Mouse (Mus musculus): ENCODE results near the gene Irs1. TPM values are rescaled to one million over a fixed set of nuclear protein-coding genes. Genes with fewer than 3 reads are reported as not detected.

Irs1 gene
- total and polyA plus RNA-seq, 3 experiments: not detected

GRCm38 (mm10) chr1:82287776-82288325 is 3.4 kb downstream of the Irs1 start:
- in situ Hi-C loops (cut with MboI; ENCODE audit: low pct_ligation_motif_present, low pct_unique_long_range_greater_than_20kb, low sequenced_read_pairs) (loop anchor here (25.0 kb wide), 1 partner anchor 976 kb away; no protein-coding TSS in a partner anchor), dilution Hi-C loops (cut with MboI; ENCODE audit: extremely low pct_ligation_motif_present, extremely low pct_unique_long_range_greater_than_20kb, low sequenced_read_pairs) (no loop called here)
- Histone ChIP-seq H3K36me3 (replicated peaks in 1 of 2; ENCODE audit: control insufficient read depth in 1 of 2, insufficient read depth in 1 of 2, low read length in 1 of 2) (no peaks in the 10 kb centered on the region), H3K9me3 (replicated peaks; ENCODE audit: low read length) (peaks cover 18% of the 10 kb centered on the region), H3K9ac (ENCODE audit: insufficient read depth, low read depth) (no peak overlapping the region), H3K4me1 (ENCODE audit: control insufficient read depth in 1 of 2, insufficient read depth in 2 of 2) (no peaks in the 10 kb centered on the region), H3K4me3 (replicated peaks in 1 of 3; ENCODE audit: low read depth in 2 of 3, low read length in 2 of 3, poor library complexity in 1 of 3) (no peak overlapping the region), H3K27ac (ENCODE audit: insufficient read depth, low read depth) (no peak overlapping the region), H3K79me2 (replicated peaks; ENCODE audit: control insufficient read depth, extremely low read depth, insufficient read depth, poor library complexity, severe bottlenecking) (no peaks in the 10 kb centered on the region), H3K27me3 (replicated peaks) (no peaks in the 10 kb centered on the region), H3K4me2 (ENCODE audit: insufficient read depth, low read depth, poor library complexity, severe bottlenecking) (no peak overlapping the region)
- no peak for TF ChIP-seq RCOR1 (conservative IDR thresholded peaks at IDR 0.05; ENCODE audit: low read depth, low read length)
- no peak for TF ChIP-seq HCFC1 (IDR thresholded peaks at IDR 0.05; ENCODE audit: low read depth, low read length)
- no peak for DNase-seq (ENCODE audit: extremely low read depth)

GRCm38 (mm10) chr1:82287052-82287775 is 4.0 kb downstream of the Irs1 start:
- no peak overlapping the region for H3K27ac ChIP-seq (ENCODE audit: insufficient read depth, low read depth)
- H3K27me3 ChIP-seq (replicated peaks): no peaks in the 10 kb centered on the region
- dilution Hi-C loops (cut with MboI; ENCODE audit: extremely low pct_ligation_motif_present, extremely low pct_unique_long_range_greater_than_20kb, low sequenced_read_pairs) (no loop called here), in situ Hi-C loops (cut with MboI; ENCODE audit: low pct_ligation_motif_present, low pct_unique_long_range_greater_than_20kb, low sequenced_read_pairs) (loop anchor here (25.0 kb wide), 1 partner anchor 975 kb away; no protein-coding TSS in a partner anchor)
- H3K36me3 ChIP-seq (replicated peaks in 1 of 2; ENCODE audit: control insufficient read depth in 1 of 2, insufficient read depth in 1 of 2, low read length in 1 of 2): no peaks in the 10 kb centered on the region
- no peak overlapping the region for H3K9ac ChIP-seq (ENCODE audit: insufficient read depth, low read depth)
- peaks cover 18% of the 10 kb centered on the region for H3K9me3 ChIP-seq (replicated peaks; ENCODE audit: low read length)
- H3K4me1 ChIP-seq (ENCODE audit: control insufficient read depth in 1 of 2, insufficient read depth in 2 of 2): no peaks in the 10 kb centered on the region
- TF ChIP-seq RAD21 (IDR thresholded peaks at IDR 0.05; ENCODE audit: low read depth, low read length) (no peak), SIN3A (IDR thresholded peaks at IDR 0.05; ENCODE audit: low read length) (no peak), BHLHE40 (IDR thresholded peaks at IDR 0.05; ENCODE audit: low read depth, low read length) (no peak), ZKSCAN1 (IDR thresholded peaks at IDR 0.05; ENCODE audit: borderline replicate concordance, low read depth, low read length) (no peak), JUND (conservative IDR thresholded peaks at IDR 0.05; ENCODE audit: low read depth, low read length) (no peak), MAX (IDR thresholded peaks at IDR 0.05; ENCODE audit: low read length) (no peak), POLR2A (IDR thresholded peaks at IDR 0.05; ENCODE audit: low read depth, low read length) (no peak), NRF1 (IDR thresholded peaks at IDR 0.05; ENCODE audit: low read depth, low read length) (no peak), CTCF (conservative IDR thresholded peaks at IDR 0.05 in 1 of 2, IDR thresholded peaks at IDR 0.05 in 1 of 2; ENCODE audit: low read depth in 2 of 2, low read length in 2 of 2) (no peak), GABPA (IDR thresholded peaks at IDR 0.05; ENCODE audit: insufficient replicate concordance, low read depth, low read length) (no peak), IRF4 (IDR thresholded peaks at IDR 0.05; ENCODE audit: low read depth, low read length) (no peak), MAZ (IDR thresholded peaks at IDR 0.05; ENCODE audit: low read depth, low read length) (no peak), USF2 (conservative IDR thresholded peaks at IDR 0.05; ENCODE audit: low read depth, low read length) (no peak), E2F4 (IDR thresholded peaks at IDR 0.05; ENCODE audit: insufficient replicate concordance, low read depth, low read length) (no peak)
- no peak for DNase-seq (ENCODE audit: extremely low read depth)
- no peaks in the 10 kb centered on the region for H3K79me2 ChIP-seq (replicated peaks; ENCODE audit: control insufficient read depth, extremely low read depth, insufficient read depth, poor library complexity, severe bottlenecking)
- no peak overlapping the region for H3K4me3 ChIP-seq (replicated peaks in 1 of 3; ENCODE audit: low read depth in 2 of 3, low read length in 2 of 3, poor library complexity in 1 of 3)
- no peak overlapping the region for H3K4me2 ChIP-seq (ENCODE audit: insufficient read depth, low read depth, poor library complexity, severe bottlenecking)

All from CH12.LX (cell line).